Mouse (Mus musculus): ENCODE results near the gene Gm525. TPM values are rescaled to one million over a fixed set of nuclear protein-coding genes. Genes with fewer than 3 reads are reported as not detected.

Gm525 gene
- polyA plus RNA-seq, 1 experiment, result not detected

GRCm38 (mm10) chr11:89071522-89071921 is 2.1 kb upstream of the Gm525 start:
- no peaks in the 10 kb centered on the region for H3K36me3 ChIP-seq (ENCODE audit: control insufficient read depth, insufficient read depth)
- no peak overlapping the region for H3K4me3 ChIP-seq (ENCODE audit: insufficient read depth, poor library complexity, severe bottlenecking)
- H3K27me3 ChIP-seq (ENCODE audit: control insufficient read depth, insufficient read depth, insufficient read length), result peaks cover 4% of the 10 kb centered on the region
- no peaks in the 10 kb centered on the region for H3K79me2 ChIP-seq (ENCODE audit: control insufficient read depth, insufficient read depth)
- TF ChIP-seq MYOD1 (IDR thresholded peaks at IDR 0.05; ENCODE audit: control insufficient read depth, insufficient read length, low read depth) (no peak), CTCF (IDR thresholded peaks at IDR 0.05; ENCODE audit: control insufficient read depth, insufficient read depth, insufficient read length) (no peak), USF1 (IDR thresholded peaks at IDR 0.05; ENCODE audit: low read depth) (no peak), CEBPB (IDR thresholded peaks at IDR 0.05; ENCODE audit: low read depth) (no peak), FOSL1 (IDR thresholded peaks at IDR 0.05; ENCODE audit: insufficient read depth, low read length, poor library complexity, severe bottlenecking) (no peak), MAX (IDR thresholded peaks at IDR 0.05) (no peak), MYOG (IDR thresholded peaks at IDR 0.05; ENCODE audit: control insufficient read depth, extremely low read depth, insufficient read length) (no peak)
- no peak overlapping the region for H3ac ChIP-seq (ENCODE audit: control insufficient read depth, insufficient read length, low read depth)
- no peaks in the 10 kb centered on the region for H3K79me3 ChIP-seq (ENCODE audit: low read depth)

- H3K4me3 ChIP-seq (ENCODE audit: insufficient read depth, poor library complexity, severe bottlenecking), result no peak overlapping the region
- no peaks in the 10 kb centered on the region for H3K36me3 ChIP-seq (ENCODE audit: control insufficient read depth, insufficient read depth)
- H3K27me3 ChIP-seq (ENCODE audit: control insufficient read depth, insufficient read depth, insufficient read length), result peaks cover 4% of the 10 kb centered on the region
- no peak for TF ChIP-seq FOSL1 (IDR thresholded peaks at IDR 0.05; ENCODE audit: insufficient read depth, low read length, poor library complexity, severe bottlenecking)
- no peak for TF ChIP-seq USF1 (IDR thresholded peaks at IDR 0.05; ENCODE audit: low read depth)
- TF ChIP-seq MYOG (IDR thresholded peaks at IDR 0.05; ENCODE audit: control insufficient read depth, extremely low read depth, insufficient read length), result no peak
- TF ChIP-seq MYOD1 (IDR thresholded peaks at IDR 0.05; ENCODE audit: control insufficient read depth, insufficient read length, low read depth), result no peak
- TF ChIP-seq CTCF (IDR thresholded peaks at IDR 0.05; ENCODE audit: control insufficient read depth, insufficient read depth, insufficient read length), result no peak
- TF ChIP-seq MAX (IDR thresholded peaks at IDR 0.05), result no peak
- TF ChIP-seq CEBPB (IDR thresholded peaks at IDR 0.05; ENCODE audit: low read depth), result no peak
- no peaks in the 10 kb centered on the region for H3K79me3 ChIP-seq (ENCODE audit: low read depth)
- no peaks in the 10 kb centered on the region for H3K79me2 ChIP-seq (ENCODE audit: control insufficient read depth, insufficient read depth)
- no peak overlapping the region for H3ac ChIP-seq (ENCODE audit: control insufficient read depth, insufficient read length, low read depth)
Observed at GRCm38 (mm10) chr11:89074783-89075413, 1.3 kb downstream of the Gm525 start.

- Histone ChIP-seq H3K27me3 (ENCODE audit: control insufficient read depth, insufficient read depth, insufficient read length) (peaks cover 4% of the 10 kb centered on the region), H3K79me3 (ENCODE audit: low read depth) (no peaks in the 10 kb centered on the region), H3ac (ENCODE audit: control insufficient read depth, insufficient read length, low read depth) (no peak overlapping the region), H3K79me2 (ENCODE audit: control insufficient read depth, insufficient read depth) (no peaks in the 10 kb centered on the region), H3K36me3 (ENCODE audit: control insufficient read depth, insufficient read depth) (no peaks in the 10 kb centered on the region), H3K4me3 (ENCODE audit: insufficient read depth, poor library complexity, severe bottlenecking) (no peak overlapping the region)
- TF ChIP-seq CTCF (IDR thresholded peaks at IDR 0.05; ENCODE audit: control insufficient read depth, insufficient read depth, insufficient read length) (no peak), MYOD1 (IDR thresholded peaks at IDR 0.05; ENCODE audit: control insufficient read depth, insufficient read length, low read depth) (no peak), FOSL1 (IDR thresholded peaks at IDR 0.05; ENCODE audit: insufficient read depth, low read length, poor library complexity, severe bottlenecking) (no peak), CEBPB (IDR thresholded peaks at IDR 0.05; ENCODE audit: low read depth) (no peak), MAX (IDR thresholded peaks at IDR 0.05) (no peak), MYOG (IDR thresholded peaks at IDR 0.05; ENCODE audit: control insufficient read depth, extremely low read depth, insufficient read length) (no peak), USF1 (IDR thresholded peaks at IDR 0.05; ENCODE audit: low read depth) (no peak)
Observed at GRCm38 (mm10) chr11:89076370-89076821, 2.8 kb downstream of the Gm525 start.

- Histone ChIP-seq H3K27me3 (ENCODE audit: control insufficient read depth, insufficient read depth, insufficient read length) (peaks cover 4% of the 10 kb centered on the region), H3K79me3 (ENCODE audit: low read depth) (no peaks in the 10 kb centered on the region), H3K4me3 (ENCODE audit: insufficient read depth, poor library complexity, severe bottlenecking) (no peak overlapping the region), H3ac (ENCODE audit: control insufficient read depth, insufficient read length, low read depth) (no peak overlapping the region), H3K36me3 (ENCODE audit: control insufficient read depth, insufficient read depth) (no peaks in the 10 kb centered on the region), H3K79me2 (ENCODE audit: control insufficient read depth, insufficient read depth) (no peaks in the 10 kb centered on the region)
- TF ChIP-seq FOSL1 (IDR thresholded peaks at IDR 0.05; ENCODE audit: insufficient read depth, low read length, poor library complexity, severe bottlenecking), result no peak
- no peak for TF ChIP-seq CTCF (IDR thresholded peaks at IDR 0.05; ENCODE audit: control insufficient read depth, insufficient read depth, insufficient read length)
- TF ChIP-seq CEBPB (IDR thresholded peaks at IDR 0.05; ENCODE audit: low read depth), result no peak
- no peak for TF ChIP-seq USF1 (IDR thresholded peaks at IDR 0.05; ENCODE audit: low read depth)
- TF ChIP-seq MAX (IDR thresholded peaks at IDR 0.05), result no peak
- no peak for TF ChIP-seq MYOG (IDR thresholded peaks at IDR 0.05; ENCODE audit: control insufficient read depth, extremely low read depth, insufficient read length)
- TF ChIP-seq MYOD1 (IDR thresholded peaks at IDR 0.05; ENCODE audit: control insufficient read depth, insufficient read length, low read depth), result no peak
Observed at GRCm38 (mm10) chr11:89077601-89078000, 4.0 kb downstream of the Gm525 start.

GRCm38 (mm10) chr11:89078305-89078704 is 4.7 kb downstream of the Gm525 start:
- TF ChIP-seq CTCF (IDR thresholded peaks at IDR 0.05; ENCODE audit: control insufficient read depth, insufficient read depth, insufficient read length) (no peak), CEBPB (IDR thresholded peaks at IDR 0.05; ENCODE audit: low read depth) (no peak), FOSL1 (IDR thresholded peaks at IDR 0.05; ENCODE audit: insufficient read depth, low read length, poor library complexity, severe bottlenecking) (no peak), MYOD1 (IDR thresholded peaks at IDR 0.05; ENCODE audit: control insufficient read depth, insufficient read length, low read depth) (no peak), USF1 (IDR thresholded peaks at IDR 0.05; ENCODE audit: low read depth) (no peak), MAX (IDR thresholded peaks at IDR 0.05) (no peak), MYOG (IDR thresholded peaks at IDR 0.05; ENCODE audit: control insufficient read depth, extremely low read depth, insufficient read length) (no peak)
- Histone ChIP-seq H3K79me2 (ENCODE audit: control insufficient read depth, insufficient read depth) (no peaks in the 10 kb centered on the region), H3K79me3 (ENCODE audit: low read depth) (no peaks in the 10 kb centered on the region), H3ac (ENCODE audit: control insufficient read depth, insufficient read length, low read depth) (no peak overlapping the region), H3K27me3 (ENCODE audit: control insufficient read depth, insufficient read depth, insufficient read length) (peaks cover 4% of the 10 kb centered on the region), H3K4me3 (ENCODE audit: insufficient read depth, poor library complexity, severe bottlenecking) (no peak overlapping the region), H3K36me3 (ENCODE audit: control insufficient read depth, insufficient read depth) (no peaks in the 10 kb centered on the region)
